Mouse (Mus musculus): ENCODE results near the gene Akp3. TPM values are rescaled to one million over a fixed set of nuclear protein-coding genes. Genes with fewer than 3 reads are reported as not detected.

Akp3 gene
- polyA plus RNA-seq, 1 experiment from 2014 or later: not detected

Other genes with a start within 250 kb of the Akp3 start
- not detected in 2 replicates for gene Alppl2, start 35.0 kb upstream of the Akp3 start, polyA plus RNA-seq (2014; fragmentation: Nextera tagmentation; extraction: Ambion mirVana)
- gene Alpi, start 23.4 kb upstream of the Akp3 start, polyA plus RNA-seq (2014; fragmentation: Nextera tagmentation; extraction: Ambion mirVana): not detected in 2 replicates
- gene Ecel1, start 31.5 kb downstream of the Akp3 start, polyA plus RNA-seq (2014; fragmentation: Nextera tagmentation; extraction: Ambion mirVana): 0.11 and 0.20 TPM in 2 replicates
- gene Prss56, start 58.3 kb downstream of the Akp3 start, polyA plus RNA-seq (2014; fragmentation: Nextera tagmentation; extraction: Ambion mirVana): not detected in 2 replicates
- 0.13 and 0.62 TPM in 2 replicates for gene Chrnd, start 65.6 kb downstream of the Akp3 start, polyA plus RNA-seq (2014; fragmentation: Nextera tagmentation; extraction: Ambion mirVana)
- 0.30 and 0.34 TPM in 2 replicates for gene Chrng, start 79.7 kb downstream of the Akp3 start, polyA plus RNA-seq (2014; fragmentation: Nextera tagmentation; extraction: Ambion mirVana)
- 122 and 150 TPM in 2 replicates for gene Eif4e2, start 88.9 kb downstream of the Akp3 start, polyA plus RNA-seq (2014; fragmentation: Nextera tagmentation; extraction: Ambion mirVana)
- gene Efhd1, start 139.4 kb downstream of the Akp3 start, polyA plus RNA-seq (2014; fragmentation: Nextera tagmentation; extraction: Ambion mirVana): 2.6 and 3.6 TPM in 2 replicates
- gene Gigyf2, start 202.0 kb downstream of the Akp3 start, polyA plus RNA-seq (2014; fragmentation: Nextera tagmentation; extraction: Ambion mirVana): 53.2 and 61.3 TPM in 2 replicates